Mouse (Mus musculus): ENCODE measurements around the gene Crim1. TPM values are rescaled to one million over a fixed set of nuclear protein-coding genes. Genes with fewer than 3 reads are reported as not detected.

The Crim1 gene
- polyA plus RNA-seq, 1 experiment = 36.1 TPM

DNA sequence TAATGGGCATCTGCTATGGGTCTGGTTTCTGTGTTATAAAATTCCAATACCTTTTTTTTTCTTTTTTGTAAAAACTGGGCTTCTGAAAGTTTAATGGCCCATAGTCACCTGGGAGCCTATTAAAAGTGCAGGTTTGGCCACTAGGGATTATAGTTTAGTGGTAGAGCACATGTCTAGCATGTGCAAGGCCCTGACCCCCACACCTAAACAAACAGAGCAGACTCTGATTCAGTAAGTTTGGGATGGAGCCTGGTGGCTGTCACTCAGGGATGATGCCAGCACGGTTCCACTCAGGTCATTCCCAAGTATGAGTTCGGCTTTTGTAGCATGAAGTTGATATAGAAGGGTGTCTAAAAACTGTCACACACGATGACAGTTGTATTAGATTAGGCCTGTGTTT is 8.8 kb downstream of the Crim1 start:
- Histone ChIP-seq H3K27me3 (ENCODE audit: control insufficient read depth, insufficient read depth, low read length) (no peaks in the 10 kb centered on the region), H3K27ac (ENCODE audit: insufficient read depth, low read depth, low read length) (no peak overlapping the region), H3K36me3 (ENCODE audit: control insufficient read depth, insufficient read depth, low read length) (0 out of 2 replicates have a peak, but pooled peaks cover 1% of the 10 kb centered on the region), H3K4me3 (ENCODE audit: low read depth, low read length) (no peak overlapping the region), H3K4me1 (ENCODE audit: control insufficient read depth, insufficient read depth, insufficient read length, low read length) (peaks cover 7% of the 10 kb centered on the region; the same call in 1 of the 2 replicates)
- WGBS = 69% methylated on average over 3 of the region's 3 CpGs
- no peak for TF ChIP-seq CTCF (IDR thresholded peaks at IDR 0.05; ENCODE audit: extremely low read depth, insufficient read length, insufficient replicate concordance, low read depth, low read length)
- TF ChIP-seq POLR2A (IDR thresholded peaks at IDR 0.05; ENCODE audit: low read depth, low read length) = no peak

DNA sequence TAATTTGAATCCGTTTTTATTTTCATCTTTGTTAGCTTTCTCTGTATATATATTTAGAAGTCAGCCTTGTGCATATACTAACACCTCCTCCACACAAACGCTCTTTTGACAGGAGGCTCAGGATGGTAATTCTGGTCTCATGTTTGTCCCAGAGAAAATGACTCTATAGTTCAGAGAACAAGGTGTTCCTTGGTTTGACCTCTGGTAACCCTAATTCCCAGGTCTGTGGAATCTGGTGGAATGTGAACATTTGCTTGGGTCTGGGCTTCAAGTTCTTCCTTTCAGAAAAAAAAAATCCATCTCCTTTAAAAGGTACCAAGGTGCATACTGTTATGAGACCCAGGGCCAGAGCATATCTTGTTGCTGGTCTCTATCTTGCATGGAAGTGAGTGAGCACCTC is 9.6 kb downstream of the Crim1 start:
- H3K36me3 ChIP-seq (ENCODE audit: control insufficient read depth, insufficient read depth, low read length) = 0 out of 2 replicates have a peak, but pooled peaks cover 1% of the 10 kb centered on the region
- TF ChIP-seq POLR2A (IDR thresholded peaks at IDR 0.05; ENCODE audit: low read depth, low read length) (no peak), CTCF (IDR thresholded peaks at IDR 0.05; ENCODE audit: extremely low read depth, insufficient read length, insufficient replicate concordance, low read depth, low read length) (no peak)
- no peak overlapping the region for H3K4me3 ChIP-seq (ENCODE audit: low read depth, low read length)
- 76% methylated on average over 2 of the region's 2 CpGs for WGBS
- H3K27ac ChIP-seq (ENCODE audit: insufficient read depth, low read depth, low read length) = no peak overlapping the region
- H3K4me1 ChIP-seq (ENCODE audit: control insufficient read depth, insufficient read depth, insufficient read length, low read length) = peaks cover 3% of the 10 kb centered on the region; the same call in 1 of the 2 replicates
- H3K27me3 ChIP-seq (ENCODE audit: control insufficient read depth, insufficient read depth, low read length) = no peaks in the 10 kb centered on the region

DNA sequence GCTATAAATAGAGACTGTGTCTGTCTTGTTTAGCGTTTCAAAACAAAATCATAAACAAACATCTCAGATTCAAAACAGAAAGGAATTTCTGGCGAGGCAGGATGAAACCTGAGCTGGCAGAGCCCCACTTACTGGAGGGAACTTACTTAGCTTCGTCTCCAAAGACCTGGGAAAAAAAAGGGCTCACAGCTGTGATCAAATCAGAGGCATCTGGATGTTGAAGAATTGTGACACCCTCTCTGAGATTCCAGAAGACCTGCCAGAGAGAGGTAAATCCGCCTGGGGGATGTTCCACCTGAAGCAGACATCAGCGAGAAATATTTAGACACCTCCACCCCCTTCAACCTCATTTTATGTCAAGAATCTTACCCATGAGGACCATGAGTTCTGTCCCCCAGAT is 11.8 kb downstream of the Crim1 start:
- no peak overlapping the region for H3K27ac ChIP-seq (ENCODE audit: insufficient read depth, low read depth, low read length)
- 73% methylated on average over 5 of the region's 5 CpGs for WGBS
- TF ChIP-seq POLR2A (IDR thresholded peaks at IDR 0.05; ENCODE audit: low read depth, low read length) = no peak
- TF ChIP-seq CTCF (IDR thresholded peaks at IDR 0.05; ENCODE audit: extremely low read depth, insufficient read length, insufficient replicate concordance, low read depth, low read length) = no peak
- H3K4me3 ChIP-seq (ENCODE audit: low read depth, low read length) = no peak overlapping the region
- 0 out of 2 replicates have a peak, but pooled peaks cover 1% of the 10 kb centered on the region for H3K36me3 ChIP-seq (ENCODE audit: control insufficient read depth, insufficient read depth, low read length)
- H3K27me3 ChIP-seq (ENCODE audit: control insufficient read depth, insufficient read depth, low read length) = no peaks in the 10 kb centered on the region
- H3K4me1 ChIP-seq (ENCODE audit: control insufficient read depth, insufficient read depth, insufficient read length, low read length) = peaks cover 6% of the 10 kb centered on the region; the same call in 1 of the 2 replicates

DNA sequence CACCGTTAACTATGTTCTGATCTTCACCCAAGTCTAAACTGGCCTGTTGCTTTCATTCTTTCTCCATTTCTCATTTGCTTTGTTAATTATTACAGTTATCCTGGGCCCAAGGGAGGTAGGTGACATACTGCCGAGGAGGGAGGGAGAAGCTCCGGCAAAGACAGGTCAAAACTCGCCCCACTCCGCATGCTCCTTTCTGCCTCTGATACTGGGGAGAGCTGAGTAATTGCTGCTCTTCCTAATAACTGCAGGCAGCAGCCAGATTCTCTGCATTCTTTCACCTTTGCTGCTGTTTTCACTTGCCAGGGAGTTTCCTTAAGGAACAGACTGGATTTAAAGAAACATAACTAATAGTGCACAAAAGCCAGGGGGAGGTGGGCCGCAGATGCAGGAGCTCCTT is 13.1 kb downstream of the Crim1 start:
- no peak overlapping the region for H3K4me3 ChIP-seq (ENCODE audit: low read depth, low read length)
- H3K27me3 ChIP-seq (ENCODE audit: control insufficient read depth, insufficient read depth, low read length) = no peaks in the 10 kb centered on the region
- peaks cover 14% of the 10 kb centered on the region for H3K4me1 ChIP-seq (ENCODE audit: control insufficient read depth, insufficient read depth, insufficient read length, low read length)
- H3K27ac ChIP-seq (ENCODE audit: insufficient read depth, low read depth, low read length) = no peak overlapping the region
- H3K36me3 ChIP-seq (ENCODE audit: control insufficient read depth, insufficient read depth, low read length) = 0 out of 2 replicates have a peak, but pooled peaks cover 1% of the 10 kb centered on the region
- TF ChIP-seq POLR2A (IDR thresholded peaks at IDR 0.05; ENCODE audit: low read depth, low read length) = no peak
- no peak for TF ChIP-seq CTCF (IDR thresholded peaks at IDR 0.05; ENCODE audit: extremely low read depth, insufficient read length, insufficient replicate concordance, low read depth, low read length)
- 79% methylated on average over 6 of the region's 6 CpGs for WGBS

DNA sequence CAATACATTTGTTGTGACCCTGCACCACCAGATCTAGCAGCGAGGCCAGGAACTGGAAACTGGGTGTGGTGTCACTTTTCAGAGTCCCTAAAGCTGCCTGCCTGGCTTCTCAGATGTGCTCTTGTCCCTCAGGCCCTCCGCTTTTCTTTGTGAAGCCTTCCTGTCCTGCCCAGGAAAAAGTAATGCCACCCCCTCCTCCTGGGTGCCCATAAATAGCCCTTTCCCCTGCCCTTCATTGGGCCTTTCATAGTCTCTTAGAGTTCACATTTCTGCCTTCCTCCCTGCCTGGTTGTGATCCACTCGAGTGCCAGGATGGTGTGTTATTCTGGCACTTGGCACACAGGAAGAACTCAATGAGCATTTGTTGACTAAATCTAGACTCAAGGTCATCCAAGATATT is 16.5 kb downstream of the Crim1 start:
- H3K27me3 ChIP-seq (ENCODE audit: control insufficient read depth, insufficient read depth, low read length) = no peaks in the 10 kb centered on the region
- peaks cover 28% of the 10 kb centered on the region for H3K4me1 ChIP-seq (ENCODE audit: control insufficient read depth, insufficient read depth, insufficient read length, low read length)
- TF ChIP-seq POLR2A (IDR thresholded peaks at IDR 0.05; ENCODE audit: low read depth, low read length) (no peak), CTCF (IDR thresholded peaks at IDR 0.05; ENCODE audit: extremely low read depth, insufficient read length, insufficient replicate concordance, low read depth, low read length) (no peak)
- H3K36me3 ChIP-seq (ENCODE audit: control insufficient read depth, insufficient read depth, low read length) = no peaks in the 10 kb centered on the region
- H3K27ac ChIP-seq (ENCODE audit: insufficient read depth, low read depth, low read length) = no peak overlapping the region
- 59% methylated on average over 3 of the region's 3 CpGs for WGBS
- no peak overlapping the region for H3K4me3 ChIP-seq (ENCODE audit: low read depth, low read length)

DNA sequence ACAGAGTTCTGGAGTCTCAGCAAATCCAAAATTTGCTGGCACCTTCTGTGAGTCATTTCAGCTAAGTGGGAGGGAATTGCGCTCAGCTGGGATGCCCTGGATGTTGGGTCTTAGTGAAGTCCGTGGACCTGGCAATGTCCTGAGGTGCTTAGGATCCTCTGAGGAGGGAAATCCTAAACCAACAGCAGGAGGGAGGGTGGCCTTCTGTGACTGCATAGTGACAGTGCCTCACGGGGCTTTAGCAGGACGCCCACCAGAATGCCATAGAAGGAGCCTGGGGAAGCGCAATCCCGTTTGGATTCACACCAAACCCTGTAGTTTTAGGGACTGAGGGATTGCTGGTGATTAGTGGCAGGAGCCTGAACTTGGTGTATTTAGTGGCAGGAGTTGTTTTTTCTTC is 17.4 kb downstream of the Crim1 start:
- 82% methylated on average over 6 of the region's 6 CpGs for WGBS
- Histone ChIP-seq H3K4me3 (ENCODE audit: low read depth, low read length) (no peak overlapping the region), H3K36me3 (ENCODE audit: control insufficient read depth, insufficient read depth, low read length) (no peaks in the 10 kb centered on the region), H3K27me3 (ENCODE audit: control insufficient read depth, insufficient read depth, low read length) (no peaks in the 10 kb centered on the region), H3K27ac (ENCODE audit: insufficient read depth, low read depth, low read length) (no peak overlapping the region), H3K4me1 (ENCODE audit: control insufficient read depth, insufficient read depth, insufficient read length, low read length) (peaks cover 34% of the 10 kb centered on the region)
- TF ChIP-seq CTCF (IDR thresholded peaks at IDR 0.05; ENCODE audit: extremely low read depth, insufficient read length, insufficient replicate concordance, low read depth, low read length) = no peak
- TF ChIP-seq POLR2A (IDR thresholded peaks at IDR 0.05; ENCODE audit: low read depth, low read length) = no peak

DNA sequence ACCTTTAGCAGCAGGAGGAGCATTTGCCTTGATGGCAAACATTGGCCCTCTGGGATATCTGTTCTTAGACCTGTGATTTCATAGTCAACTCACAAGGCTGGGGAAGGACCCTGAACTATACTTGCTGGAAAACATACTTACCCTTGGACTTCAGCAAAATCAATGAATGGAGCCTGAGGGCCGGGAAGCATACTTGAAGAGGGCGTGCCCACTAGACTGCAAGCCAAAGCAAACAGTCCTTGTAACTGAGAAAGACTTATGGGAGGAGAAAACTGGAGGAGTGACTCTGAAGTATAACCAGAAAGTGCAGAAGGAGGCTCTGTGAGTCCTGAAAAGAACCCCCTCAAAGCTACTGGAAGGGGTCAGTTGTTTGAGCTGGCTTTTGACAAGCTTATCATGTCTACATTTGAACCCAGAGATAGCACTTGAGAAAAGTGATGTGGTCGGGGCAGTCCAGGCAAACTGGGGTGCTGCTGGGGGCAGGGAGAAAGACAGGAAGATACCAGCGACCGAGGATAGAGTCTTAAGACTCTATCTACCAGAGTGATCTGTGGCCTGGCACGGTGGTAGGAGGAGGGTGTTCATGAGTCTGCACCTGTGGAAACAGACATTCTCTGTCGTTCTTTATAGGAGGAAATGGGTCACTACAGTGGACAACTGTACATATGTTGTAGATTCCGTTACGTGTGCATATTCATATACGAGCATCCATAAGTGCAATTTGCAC is 18.6 kb downstream of the Crim1 start:
- 32% methylated on average over 10 of the region's 10 CpGs for WGBS
- Histone ChIP-seq H3K27me3 (ENCODE audit: control insufficient read depth, insufficient read depth, low read length) (no peaks in the 10 kb centered on the region), H3K27ac (ENCODE audit: insufficient read depth, low read depth, low read length) (peak overlapping the region; percentile 59), H3K4me3 (ENCODE audit: low read depth, low read length) (no peak overlapping the region), H3K36me3 (ENCODE audit: control insufficient read depth, insufficient read depth, low read length) (no peaks in the 10 kb centered on the region), H3K4me1 (ENCODE audit: control insufficient read depth, insufficient read depth, insufficient read length, low read length) (peaks cover 34% of the 10 kb centered on the region)
- TF ChIP-seq POLR2A (IDR thresholded peaks at IDR 0.05; ENCODE audit: low read depth, low read length) (no peak), CTCF (IDR thresholded peaks at IDR 0.05; ENCODE audit: extremely low read depth, insufficient read length, insufficient replicate concordance, low read depth, low read length) (no peak)

All from small intestine, adult 2 months (tissue).